Comparison of ENCODE assay signal across 9 mouse cellular contexts in the genomic region with DNA sequence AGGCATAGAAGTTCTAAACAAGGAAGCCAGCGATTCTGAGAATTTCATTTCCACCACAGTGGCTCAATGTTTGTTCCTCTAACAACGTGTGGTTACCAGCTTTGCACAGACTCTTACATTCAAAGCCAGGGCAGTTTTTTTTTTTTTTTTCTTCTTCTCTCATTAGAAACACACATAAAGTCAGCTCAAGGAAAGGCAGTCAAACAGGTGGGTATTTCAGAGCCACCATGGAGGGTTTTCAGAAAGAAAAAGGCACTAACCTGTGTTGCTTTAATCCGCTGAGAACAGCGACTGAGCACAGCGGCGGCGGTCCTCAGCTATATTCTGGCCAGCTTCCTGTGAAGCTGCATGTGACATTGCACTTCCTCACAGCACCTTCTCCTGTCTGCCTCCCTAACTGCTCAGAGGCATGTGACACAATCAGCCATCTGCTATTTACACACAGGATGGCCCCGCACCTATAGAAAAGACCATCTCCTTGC. TPM values are rescaled to one million over a fixed set of nuclear protein-coding genes. Genes with fewer than 3 reads are reported as not detected.
DNase-seq lines count a peak whose midpoint lies in the region; ATAC-seq and TF ChIP-seq lines count a peak whose summit lies in the region.
"Had no signal": no experiment of that assay in that cellular context is flagged by ENCODE, and none has a peak within 500 bp of the region (broad histone marks: within the 10 kb centered on the region; RNA-seq: fewer than 3 reads in every experiment).

No protein-coding gene starts in this region.

- no peak for ATAC-seq in kidney, postnatal 0 days (replicated peaks; ENCODE audit: low FRiP score, low read depth)
- ATAC-seq in heart, embryonic 16.5 days (replicated peaks; ENCODE audit: extremely low read depth, insufficient read depth, low FRiP score) = peak; percentile 42; the same call in 1 of the 2 replicates
- no peak for ATAC-seq in lung, postnatal 0 days

- peak overlapping the region; percentile 48; the same call in 1 of the 2 replicates for H3K4me2 ChIP-seq in kidney, postnatal 0 days (ENCODE audit: low read length)
- H3K4me2 ChIP-seq in heart, embryonic 16.5 days (ENCODE audit: low read depth, low read length) = peak overlapping the region; percentile 44
- peak overlapping the region; percentile 58; the same call in 1 of the 2 replicates for H3K4me2 ChIP-seq in lung, postnatal 0 days (replicated peaks; ENCODE audit: low read depth, low read length)
- H3K4me2 ChIP-seq: neural tube, embryonic 12.5 days had no signal

- H3K4me1 ChIP-seq in kidney, postnatal 0 days (replicated peaks; ENCODE audit: insufficient read depth, low read length) = peaks cover 12% of the 10 kb centered on the region; the same call in 1 of the 2 replicates
- peaks cover 9% of the 10 kb centered on the region for H3K4me1 ChIP-seq in heart, embryonic 16.5 days (ENCODE audit: control insufficient read depth, insufficient read depth, low read length)
- H3K4me1 ChIP-seq in lung, postnatal 0 days (ENCODE audit: insufficient read depth, low read depth, low read length) = peaks cover 12% of the 10 kb centered on the region; the same call in 1 of the 2 replicates

- TF ChIP-seq CTCF in kidney, postnatal 0 days (IDR thresholded peaks at IDR 0.05; ENCODE audit: low read depth) = no peak
- TF ChIP-seq CTCF in lung, postnatal 0 days (IDR thresholded peaks at IDR 0.05) = no peak

- H3K27ac ChIP-seq in kidney, postnatal 0 days = no peak overlapping the region
- H3K27ac ChIP-seq in heart, embryonic 16.5 days (ENCODE audit: low read length) = peak overlapping the region; percentile 74
- H3K27ac ChIP-seq in lung, postnatal 0 days (ENCODE audit: low read length) = peak overlapping the region; percentile 93; the same call in 1 of the 2 replicates
- H3K27ac ChIP-seq: neural tube, embryonic 12.5 days had no signal

- H3K27me3 ChIP-seq in kidney, postnatal 0 days (ENCODE audit: insufficient read depth, low read length) = no peaks in the 10 kb centered on the region
- H3K27me3 ChIP-seq in heart, embryonic 16.5 days (ENCODE audit: control insufficient read depth, insufficient read depth, low read length) = no peaks in the 10 kb centered on the region
- no peaks in the 10 kb centered on the region for H3K27me3 ChIP-seq in lung, postnatal 0 days (replicated peaks; ENCODE audit: insufficient read depth, low read length)
- H3K27me3 ChIP-seq: neural tube, embryonic 12.5 days had no signal

- H3K9me3 ChIP-seq in kidney, postnatal 0 days (replicated peaks; ENCODE audit: low read length) = no peaks in the 10 kb centered on the region
- H3K9me3 ChIP-seq in heart, embryonic 16.5 days (replicated peaks; ENCODE audit: control insufficient read depth, low read length) = no peaks in the 10 kb centered on the region
- H3K9me3 ChIP-seq in lung, postnatal 0 days (ENCODE audit: low read length) = no peaks in the 10 kb centered on the region
- H3K9me3 ChIP-seq: neural tube, embryonic 12.5 days had no signal

- DNase-seq in kidney, postnatal 0 days (ENCODE audit: low spot score) = no peak
- no peak for DNase-seq in kidney, postnatal 25 days
- peak; percentile 52 for DNase-seq in lung, postnatal 0 days (ENCODE audit: low spot score)
- peak; percentile 77 for DNase-seq in thymus, postnatal 0 days (ENCODE audit: low spot score)
- no peak for DNase-seq in ovary, adult 18-20 months (ENCODE audit: low spot score)
- no peak for DNase-seq in layer of hippocampus, adult 11-12 months (ENCODE audit: low spot score)
- DNase-seq in gastrocnemius, adult 18-20 months (ENCODE audit: low spot score) = no peak

- 77% methylated on average over 8 of the region's 8 CpGs for WGBS in kidney, postnatal 0 days
- WGBS in heart, embryonic 16.5 days = 59% methylated on average over 8 of the region's 8 CpGs
- 45% methylated on average over 8 of the region's 8 CpGs for WGBS in lung, postnatal 0 days

- no peak for TF ChIP-seq EP300 in lung, postnatal 0 days (IDR thresholded peaks at IDR 0.05)

- H3K9ac ChIP-seq in kidney, postnatal 0 days (ENCODE audit: low read depth, low read length) = no peak overlapping the region
- H3K9ac ChIP-seq in heart, embryonic 16.5 days (ENCODE audit: low read length) = 0 out of 2 replicates have a peak overlapping the region, but pooled peaks have one; percentile 28
- H3K9ac ChIP-seq in lung, postnatal 0 days (replicated peaks; ENCODE audit: low read depth) = no peak overlapping the region
- H3K9ac ChIP-seq: neural tube, embryonic 12.5 days had no signal

- H3K36me3 ChIP-seq in kidney, postnatal 0 days (ENCODE audit: insufficient read depth, low read length) = no peaks in the 10 kb centered on the region
- H3K36me3 ChIP-seq in heart, embryonic 16.5 days (ENCODE audit: control insufficient read depth, insufficient read depth) = no peaks in the 10 kb centered on the region
- H3K36me3 ChIP-seq in lung, postnatal 0 days (ENCODE audit: insufficient read depth, low read length) = no peaks in the 10 kb centered on the region
- H3K36me3 ChIP-seq: neural tube, embryonic 12.5 days had no signal

- H3K4me3 ChIP-seq in kidney, postnatal 0 days (replicated peaks; ENCODE audit: low read depth, low read length) = no peak overlapping the region
- peak overlapping the region; percentile 42 for H3K4me3 ChIP-seq in heart, embryonic 16.5 days (ENCODE audit: low read length)
- no peak overlapping the region; the same call in 1 of the 2 replicates for H3K4me3 ChIP-seq in lung, postnatal 0 days (ENCODE audit: low read depth, low read length)
- H3K4me3 ChIP-seq: neural tube, embryonic 12.5 days had no signal

RNA-seq across cellular contexts. Expression of a gene that starts 43.4 kb away (rescaled TPM):
- polyA plus RNA-seq in kidney, postnatal 0 days (2015; fragmentation: Nextera tagmentation; extraction: Ambion mirVana) = 7.6 and 8.0 TPM in 2 replicates
- 5.0 and 7.4 TPM in 2 replicates for polyA plus RNA-seq in heart, embryonic 16.5 days (2015; fragmentation: Nextera tagmentation; extraction: Ambion mirVana)
- polyA plus RNA-seq in lung, postnatal 0 days (2015; fragmentation: Nextera tagmentation; extraction: Ambion mirVana) = 9.5 and 9.6 TPM in 2 replicates
- 22.2 and 25.1 TPM in 2 replicates for polyA plus RNA-seq in thymus, postnatal 0 days (2015; fragmentation: Nextera tagmentation; extraction: Ambion mirVana)
- total RNA-seq in gastrocnemius, adult 18-20 months (2021) = 1 to 10 TPM; 6.3 to 7.9 TPM

Comparison
In these comparisons a context has a peak if more than half of its experiments do, and no peak if none do; other contexts are left out.
1. DNase-seq: peak in lung, postnatal 0 days (single experiment) and thymus, postnatal 0 days (single experiment); none in kidney, postnatal 0 days (single experiment), kidney, postnatal 25 days (0 of 2), ovary, adult 18-20 months (single experiment), layer of hippocampus, adult 11-12 months (single experiment) and gastrocnemius, adult 18-20 months (single experiment).
2. Peak in every context shown above with its lines, with median percentiles within 50 percentile points of each other: H3K4me2 ChIP-seq.